Mouse (Mus musculus): ENCODE data around the gene Agtpbp1.
"Not testable (repeated sequence)": the region's sequence is repeated elsewhere in the genome, so short reads cannot be mapped to it uniquely, and the experiment has no call there.

The Agtpbp1 gene

GRCm38 (mm10) chr13:59584947-59585647 is at the start of gene Agtpbp1, which contains the start of gene Naa35:
Gene Agtpbp1 (minus strand): TSS chr13:59585227.
Gene Naa35 (plus strand): TSS chr13:59585259.
- DNase-seq, result peak; percentile 98 to 99

GRCm38 (mm10) chr13:59634637-59635036 is 49.6 kb upstream of the Agtpbp1 start:
- DNase-seq, result no peak

- DNase-seq, result no peak
Measured at GRCm38 (mm10) chr13:59626739-59627138, 41.7 kb upstream of the Agtpbp1 start.

- DNase-seq, result no peak
Measured at GRCm38 (mm10) chr13:59624903-59625302, 39.9 kb upstream of the Agtpbp1 start.

GRCm38 (mm10) chr13:59624389-59624788 is 39.4 kb upstream of the Agtpbp1 start:
- DNase-seq, result no peak

GRCm38 (mm10) chr13:59621643-59622489 is 36.8 kb upstream of the Agtpbp1 start:
- DNase-seq, result no peak

GRCm38 (mm10) chr13:59618463-59618862 is 33.4 kb upstream of the Agtpbp1 start:
- DNase-seq, result no peak

- DNase-seq, result no peak
Measured at GRCm38 (mm10) chr13:59615554-59615953, 30.5 kb upstream of the Agtpbp1 start.

GRCm38 (mm10) chr13:59615152-59615551 is 30.1 kb upstream of the Agtpbp1 start:
- DNase-seq, result no peak

- DNase-seq, result no peak
Measured at GRCm38 (mm10) chr13:59613868-59614267, 28.8 kb upstream of the Agtpbp1 start.

- no peak for DNase-seq
Measured at GRCm38 (mm10) chr13:59610437-59610836, 25.4 kb upstream of the Agtpbp1 start.

- no peak for DNase-seq
Measured at GRCm38 (mm10) chr13:59609885-59610284, 24.9 kb upstream of the Agtpbp1 start.

GRCm38 (mm10) chr13:59605221-59605922 is 20.3 kb upstream of the Agtpbp1 start:
- no peak for DNase-seq

GRCm38 (mm10) chr13:59604511-59604910 is 19.5 kb upstream of the Agtpbp1 start:
- DNase-seq, result no peak

GRCm38 (mm10) chr13:59603096-59603495 is 18.1 kb upstream of the Agtpbp1 start:
- DNase-seq, result no peak

GRCm38 (mm10) chr13:59592630-59593029 is 7.6 kb upstream of the Agtpbp1 start:
- no peak for DNase-seq

GRCm38 (mm10) chr13:59592058-59592457 is 7.0 kb upstream of the Agtpbp1 start:
- DNase-seq, result not testable (repeated sequence)

GRCm38 (mm10) chr13:59590691-59591090 is 5.7 kb upstream of the Agtpbp1 start:
- DNase-seq, result peak in 1 of 2 experiments; percentile 23

GRCm38 (mm10) chr13:59589672-59590071 is 4.6 kb upstream of the Agtpbp1 start:
- no peak for DNase-seq

- no peak for DNase-seq
Measured at GRCm38 (mm10) chr13:59587201-59587600, 2.2 kb upstream of the Agtpbp1 start.

- peak in 1 of 2 experiments; percentile 52 for DNase-seq
Measured at GRCm38 (mm10) chr13:59585648-59586005, 600 bp upstream of the Agtpbp1 start.

GRCm38 (mm10) chr13:59584481-59584880 is 546 bp downstream of the Agtpbp1 start:
- DNase-seq, result peak; percentile 36 to 49

- no peak for DNase-seq
Measured at GRCm38 (mm10) chr13:59580954-59581353, 4.1 kb downstream of the Agtpbp1 start.

Data from thymus, adult 18-20 months (tissue).